Mouse (Mus musculus) brain, embryonic 14.5 days (tissue): ENCODE results near the gene Zfp148.

Experiments used
- CTCF ChIP-seq: fragments of 200-500 bp; IDR thresholded peaks from 2 replicates; pipeline ENCODE4 v1.5.1; 2012; ENCODE audit warnings: inconsistent platforms, mild to moderate bottlenecking, moderate library complexity, borderline replicate concordance; ENCODE audit not compliant: insufficient read depth, insufficient read length; ENCODE audit errors: extremely low read depth
- POLR2A ChIP-seq: fragments of 200-500 bp; IDR thresholded peaks from 2 replicates; pipeline ENCODE4 v1.6.1; 2012; ENCODE audit warnings: mild to moderate bottlenecking, inconsistent platforms, borderline replicate concordance; ENCODE audit not compliant: poor library complexity, insufficient read depth, insufficient read length, severe bottlenecking; ENCODE audit errors: extremely low read depth

GRCm38 (mm10) chr16:33522516-33522915 lies 141.9 kb downstream of the Zfp148 start:
- TF ChIP-seq POLR2A (no peak), CTCF (no peak)
